Mouse (Mus musculus) heart, adult 9 months (tissue): ENCODE data around the gene Zfp553.
"Not testable (repeated sequence)": the region's sequence is repeated elsewhere in the genome, so short reads cannot be mapped to it uniquely, and the experiment has no call there.

Source experiments
- DNase-seq, 2 experiments: peaks; one replicate each; pipeline ENCODE4 v3.0.0; 2022; ENCODE audit warnings: low spot score in 2 of 2

Gene Zfp553

DNA sequence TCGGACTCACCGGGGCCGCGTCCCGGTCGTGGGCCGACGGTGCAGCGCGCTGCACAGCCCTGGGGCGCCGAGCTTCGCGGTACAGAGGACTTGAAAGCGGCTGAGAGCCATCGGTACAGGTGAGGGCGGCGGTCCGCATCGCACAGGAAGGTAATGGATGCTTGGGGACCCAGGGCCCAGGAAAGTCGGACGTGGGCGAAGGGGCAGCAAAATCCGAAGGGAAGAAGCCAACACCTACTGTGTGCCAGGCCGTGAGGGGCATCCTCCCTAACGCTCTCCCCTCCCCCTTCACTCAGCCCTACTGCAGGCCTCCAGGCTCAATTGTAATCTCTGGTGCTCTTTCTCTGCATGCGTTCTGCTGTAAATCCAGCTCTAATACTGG, 498 bp downstream of the Zfp553 start:
- no peak for DNase-seq

DNA sequence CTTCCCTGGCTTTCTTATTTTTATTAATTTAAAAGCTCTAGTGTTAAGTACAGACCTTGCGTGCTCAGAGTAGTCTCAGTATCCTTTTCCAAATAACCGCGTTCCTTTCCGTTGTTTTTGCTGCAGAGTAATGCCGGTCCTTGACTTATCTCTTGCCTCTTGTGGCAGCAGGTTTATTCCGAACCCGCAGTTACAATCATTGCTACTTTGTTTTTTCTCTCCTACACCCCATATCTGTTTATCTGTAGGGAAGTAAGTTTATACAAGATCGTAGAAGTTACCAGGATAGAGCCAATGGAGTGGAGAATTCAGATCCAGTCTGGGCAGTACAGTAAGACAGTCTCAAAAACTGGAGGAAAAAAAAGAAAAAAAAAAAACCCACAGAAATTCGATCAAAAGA, 904 bp downstream of the Zfp553 start:
- DNase-seq: no peak

DNA sequence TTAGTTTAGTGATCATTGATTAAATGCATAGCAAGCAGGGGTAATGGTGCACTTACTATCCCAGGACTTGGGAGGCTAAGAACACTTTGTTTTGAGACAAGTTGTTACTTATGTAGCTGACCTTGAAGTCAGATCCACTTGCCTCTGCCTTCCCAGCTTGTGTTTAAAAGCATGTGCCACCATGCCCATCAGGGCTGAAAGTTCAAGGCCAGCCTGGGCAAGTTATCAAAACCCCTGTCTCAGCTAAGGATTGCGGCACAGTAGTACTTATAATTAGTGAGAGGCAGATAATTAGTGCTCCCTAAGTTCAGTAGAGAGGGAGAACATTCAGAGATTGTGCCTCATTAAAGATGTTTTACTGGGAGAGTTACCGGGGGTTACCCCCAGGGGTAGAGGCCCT, 1.9 kb downstream of the Zfp553 start:
- DNase-seq: no peak

DNA sequence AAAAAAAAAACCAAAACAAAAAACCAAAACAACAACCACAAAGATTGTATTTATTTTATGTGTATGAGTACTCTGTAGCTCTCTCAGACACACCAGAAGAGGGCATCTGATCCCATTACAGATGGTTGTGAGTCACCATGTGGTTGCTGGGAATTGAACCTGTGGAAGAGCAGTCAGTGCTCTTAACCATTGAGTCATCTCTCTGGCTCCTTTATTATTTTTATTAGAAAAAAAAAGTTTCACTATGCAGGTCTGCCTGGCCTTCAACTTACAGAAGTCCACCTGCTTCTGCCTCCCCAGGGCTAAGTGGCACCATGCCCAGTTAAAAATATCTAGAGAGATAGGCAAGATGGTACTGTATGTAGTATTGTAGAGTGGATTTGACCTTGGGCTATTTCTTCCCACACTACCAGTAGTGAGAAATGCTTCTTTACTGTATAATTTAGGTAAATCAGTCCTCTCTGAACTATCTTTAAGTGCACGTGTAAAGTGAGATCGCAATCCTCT, 10.6 kb downstream of the Zfp553 start:
- no peak for DNase-seq

DNA sequence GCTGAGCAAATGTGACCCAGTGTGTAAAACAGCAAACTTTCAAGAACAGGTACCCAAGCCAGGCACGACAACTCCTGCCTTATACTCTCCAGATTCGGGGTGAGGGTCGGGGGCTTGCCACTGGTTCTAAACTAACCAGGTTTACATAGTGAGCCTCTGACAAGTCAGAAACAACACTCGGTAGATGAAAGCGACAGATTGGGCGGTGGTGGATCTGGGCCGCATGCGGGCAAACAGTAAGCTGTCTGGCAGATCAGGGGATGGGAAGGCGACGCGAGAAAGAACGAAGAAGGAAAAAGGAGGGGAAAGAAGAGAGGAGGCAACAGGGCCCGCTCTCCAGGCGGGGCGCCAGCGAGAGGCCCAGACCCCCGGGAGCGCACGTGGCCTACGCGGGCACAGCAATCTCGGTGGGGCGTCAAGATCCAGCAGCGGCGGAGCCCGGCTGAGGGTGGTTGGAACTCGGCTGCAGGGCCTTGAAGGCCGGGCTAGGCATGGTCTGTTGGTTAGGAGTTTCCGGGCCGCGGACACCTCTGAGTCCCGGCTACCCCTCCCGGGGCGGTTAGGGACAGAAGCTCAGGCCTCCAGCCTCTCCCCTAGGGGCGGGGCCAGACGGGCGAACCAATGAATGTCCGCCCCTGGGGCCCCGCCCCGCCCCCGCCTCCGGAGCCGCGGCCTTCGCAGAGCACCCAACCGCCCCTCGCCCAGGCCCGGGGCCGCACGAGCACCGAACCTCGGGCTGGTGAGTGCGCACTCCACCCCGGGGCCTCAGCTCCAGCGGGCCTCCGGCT, 11.2 kb downstream of the Zfp553 start, which contains the start of gene Zfp771:
Gene Zfp771 (plus strand): TSS at position 405 of the 788 bp plus-strand sequence.
- DNase-seq: peak; percentile 92 to 95

DNA sequence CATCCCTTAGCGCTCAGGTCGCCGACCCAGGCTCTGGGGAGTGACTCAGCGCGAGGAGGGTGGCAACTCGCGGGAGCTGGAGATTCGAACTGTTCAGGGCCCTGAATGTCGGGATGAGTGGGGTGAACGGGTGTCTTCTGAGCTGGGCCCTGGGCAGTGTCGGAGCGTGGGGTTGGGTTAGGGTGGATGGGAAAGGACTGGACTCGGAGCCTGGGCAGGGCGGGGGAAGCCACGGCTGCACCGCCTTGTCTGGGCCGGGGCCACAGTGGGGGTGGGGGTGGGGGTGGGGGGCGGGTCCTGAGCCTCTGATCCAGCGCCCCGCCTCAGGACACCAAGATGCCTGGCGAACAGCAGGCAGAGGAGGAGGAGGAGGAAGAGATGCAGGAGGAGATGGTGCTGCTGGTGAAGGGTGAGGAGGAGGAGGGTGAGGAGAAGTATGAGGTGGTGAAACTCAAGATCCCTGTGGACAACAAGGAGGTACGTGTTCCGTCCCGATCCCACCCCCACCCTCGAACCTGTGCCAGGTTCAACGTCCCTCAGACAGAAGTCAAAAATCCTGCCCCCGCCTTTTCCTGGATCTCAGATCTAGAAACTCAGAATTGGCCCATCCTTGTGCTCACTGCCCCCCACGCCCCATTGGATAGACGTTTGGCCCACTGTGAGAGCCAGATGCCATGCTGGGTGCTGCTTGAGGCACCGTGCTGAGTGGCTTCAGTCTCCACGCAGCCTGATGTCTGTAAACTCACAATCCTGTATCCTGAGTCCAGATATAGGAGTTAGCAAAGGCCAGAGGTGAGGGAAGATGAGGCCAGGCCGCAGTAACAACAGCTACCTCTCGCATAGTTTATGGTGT, 12.0 kb downstream of the Zfp553 start:
- no peak for DNase-seq

DNA sequence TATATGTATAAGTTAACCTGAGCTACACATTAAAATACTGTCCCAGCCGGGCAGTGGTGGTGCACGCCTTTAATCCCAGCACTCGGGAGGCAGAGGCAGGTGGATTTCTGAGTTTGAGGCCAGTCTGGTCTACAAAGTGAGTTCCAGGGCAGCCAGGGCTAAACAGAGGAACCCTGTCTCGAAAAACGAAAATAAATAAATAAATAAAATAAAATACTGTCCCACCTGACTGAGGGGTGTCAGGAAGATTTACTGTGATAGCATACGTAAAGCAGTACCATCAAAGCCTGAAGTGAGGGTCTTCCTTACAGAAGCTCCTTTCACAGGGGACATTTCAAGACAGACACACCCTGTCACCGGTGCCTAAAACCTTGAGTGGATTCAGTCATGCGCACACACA, 17.6 kb downstream of the Zfp553 start:
- not testable (repeated sequence) for DNase-seq

DNA sequence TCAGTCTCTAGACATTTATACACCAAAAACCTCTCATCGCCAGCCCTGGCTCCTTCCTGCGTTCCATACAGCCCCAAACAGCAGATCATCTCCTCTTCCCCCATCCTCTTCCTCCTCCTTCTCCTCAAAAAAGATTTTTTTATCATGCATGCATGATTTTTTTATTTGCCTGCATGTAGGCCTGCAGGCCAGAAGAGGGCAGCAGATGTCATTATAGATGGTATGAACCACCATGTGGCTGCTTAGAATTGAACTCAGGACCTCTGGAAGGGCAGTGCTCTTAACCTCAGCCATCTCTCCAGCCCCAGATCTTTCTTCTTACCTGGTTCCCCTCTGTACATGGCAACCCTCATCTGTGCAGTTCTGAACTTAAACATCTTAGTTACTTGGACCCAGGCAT, 19.6 kb downstream of the Zfp553 start:
- DNase-seq: no peak

DNA sequence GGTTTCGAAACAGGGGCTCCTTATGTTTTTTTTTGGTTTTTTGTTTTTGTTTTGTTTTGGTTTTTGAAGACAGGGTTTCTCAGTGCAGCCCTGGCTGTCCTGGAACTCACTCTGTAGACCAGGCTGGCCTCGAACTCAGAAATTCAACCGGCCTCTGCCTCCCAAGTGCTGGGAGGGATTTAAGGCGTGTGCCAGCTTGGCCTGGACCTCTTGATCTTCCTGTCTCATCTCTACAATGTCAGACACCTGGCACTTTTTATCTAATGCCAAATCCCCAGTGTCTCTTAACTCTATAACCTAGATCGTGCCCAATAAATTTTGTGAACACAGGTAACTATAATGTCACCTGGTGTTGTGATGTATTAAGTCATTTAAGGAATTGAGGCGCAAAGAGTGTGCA, 20.5 kb downstream of the Zfp553 start:
- no peak for DNase-seq

DNA sequence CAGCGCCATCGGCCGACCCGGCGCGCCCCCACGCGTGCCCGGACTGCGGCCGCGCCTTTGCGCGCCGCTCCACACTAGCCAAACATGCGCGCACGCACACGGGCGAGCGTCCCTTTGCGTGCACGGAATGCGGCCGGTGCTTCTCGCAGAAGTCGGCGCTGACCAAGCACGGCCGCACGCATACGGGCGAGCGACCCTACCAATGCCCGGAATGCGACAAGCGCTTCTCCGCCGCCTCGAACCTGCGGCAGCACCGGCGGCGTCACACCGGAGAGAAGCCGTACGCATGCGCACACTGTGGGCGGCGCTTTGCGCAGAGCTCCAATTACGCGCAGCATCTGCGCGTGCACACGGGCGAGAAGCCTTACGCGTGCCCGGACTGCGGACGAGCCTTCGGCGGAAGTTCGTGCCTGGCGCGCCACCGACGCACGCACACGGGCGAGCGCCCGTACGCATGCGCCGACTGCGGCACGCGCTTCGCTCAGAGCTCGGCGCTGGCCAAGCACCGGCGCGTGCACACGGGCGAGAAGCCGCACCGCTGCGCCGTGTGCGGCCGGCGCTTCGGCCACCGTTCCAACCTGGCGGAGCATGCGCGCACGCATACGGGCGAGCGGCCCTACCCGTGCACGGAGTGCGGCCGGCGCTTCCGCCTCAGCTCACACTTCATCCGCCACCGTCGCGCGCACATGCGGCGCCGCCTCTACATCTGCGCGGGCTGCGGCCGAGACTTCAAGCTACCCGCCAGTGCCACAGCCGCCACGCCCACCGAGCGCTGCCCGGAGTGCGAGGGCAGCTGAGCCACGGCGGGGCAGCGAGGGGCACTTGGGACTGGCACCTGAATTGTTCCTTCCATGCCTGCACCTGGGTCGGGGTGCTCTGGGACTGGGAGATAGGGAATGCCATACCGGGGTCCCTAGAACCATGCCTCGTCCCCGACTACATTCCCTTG, 21.2 kb downstream of the Zfp553 start:
- peak; percentile 93 to 94 for DNase-seq

DNA sequence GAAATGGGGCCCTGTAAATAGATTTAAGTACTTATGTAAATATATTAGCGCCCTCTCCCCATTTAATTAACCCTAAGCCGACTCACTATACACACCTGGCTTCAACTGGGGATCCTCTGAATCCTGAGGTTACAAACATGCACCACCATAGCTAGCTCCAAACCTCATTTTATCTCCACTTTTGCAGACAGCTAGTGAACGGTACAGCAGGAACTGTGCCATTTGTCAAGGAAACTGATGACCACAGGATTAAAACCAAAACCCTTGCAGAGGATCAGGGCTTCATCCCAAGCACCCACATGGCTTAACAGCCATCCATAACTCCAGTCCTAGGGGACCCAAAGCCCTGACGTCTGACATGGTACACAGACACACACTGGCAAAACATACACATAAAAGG, 22.1 kb downstream of the Zfp553 start:
- no peak for DNase-seq

DNA sequence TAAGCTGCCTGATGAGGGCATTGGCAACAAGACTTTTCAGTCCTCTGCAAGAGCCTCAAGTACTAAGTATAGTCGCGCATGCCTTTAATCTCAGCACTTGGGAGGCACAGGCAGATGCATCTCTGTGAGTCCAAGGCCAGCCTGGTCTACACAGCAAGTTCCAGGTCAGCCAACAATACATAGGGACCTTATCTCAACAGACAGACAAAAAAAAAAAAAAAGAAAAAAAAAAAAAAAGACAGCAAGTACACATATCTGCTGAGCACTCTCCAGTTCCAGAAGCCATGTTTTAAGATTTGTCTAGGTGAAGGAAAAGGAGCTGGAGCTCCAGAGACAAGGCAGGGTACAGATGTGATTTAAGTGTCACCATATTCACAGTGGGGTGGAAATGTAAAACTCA, 23.1 kb downstream of the Zfp553 start:
- DNase-seq: no peak

DNA sequence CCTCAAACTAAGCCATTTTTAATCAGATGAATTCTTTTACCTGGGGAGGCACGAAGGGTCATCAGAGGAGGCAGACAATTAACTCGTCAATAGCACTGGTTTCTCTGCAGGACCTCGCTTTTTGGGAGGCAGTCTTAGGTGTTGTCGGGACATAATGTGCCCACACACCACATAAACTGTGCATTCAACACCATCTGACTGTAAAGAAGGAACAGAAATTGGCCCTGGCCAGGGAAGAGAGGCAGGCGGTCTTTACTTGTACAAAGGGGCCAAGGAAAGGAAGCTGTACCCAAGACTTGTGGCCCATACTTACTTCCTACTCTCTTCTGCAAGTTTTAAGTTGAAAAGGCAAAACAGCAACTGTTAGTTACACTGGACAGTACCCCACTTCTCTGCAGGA, 23.7 kb downstream of the Zfp553 start:
- no peak for DNase-seq

DNA sequence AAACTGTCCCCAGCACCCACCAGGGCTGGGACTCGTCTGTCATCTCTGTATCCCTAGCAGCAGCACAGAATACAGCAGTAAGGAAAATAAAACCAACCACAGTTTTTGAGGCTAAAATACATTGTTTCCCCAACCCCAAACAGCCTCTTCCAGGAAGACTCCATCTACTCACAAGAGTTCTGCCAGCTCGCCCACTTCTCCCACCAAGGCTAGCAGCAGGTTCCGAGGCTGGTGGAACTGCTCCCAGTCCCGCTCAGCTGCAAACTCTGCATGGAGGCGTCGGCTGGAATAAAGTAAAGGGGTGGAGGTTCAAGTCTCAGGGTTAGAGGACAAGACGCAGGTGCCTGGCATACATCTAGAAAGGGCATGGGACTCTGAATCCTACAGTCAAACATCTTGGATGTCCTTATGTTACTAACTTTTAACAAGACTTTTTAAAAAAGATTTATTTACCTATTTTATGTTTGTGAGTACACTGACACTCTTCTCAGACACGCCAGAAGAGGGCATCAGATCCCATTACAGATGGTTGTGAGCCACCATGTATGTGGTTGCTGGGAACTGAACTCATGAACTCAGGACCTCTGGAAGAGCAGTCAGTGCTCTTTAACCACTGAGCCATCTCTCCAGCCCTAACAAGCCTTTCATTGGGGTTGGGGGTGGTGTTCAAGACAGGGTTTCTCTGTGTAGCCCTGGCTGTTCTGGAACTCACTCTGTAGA, 26.5 kb downstream of the Zfp553 start:
- DNase-seq: no peak

DNA sequence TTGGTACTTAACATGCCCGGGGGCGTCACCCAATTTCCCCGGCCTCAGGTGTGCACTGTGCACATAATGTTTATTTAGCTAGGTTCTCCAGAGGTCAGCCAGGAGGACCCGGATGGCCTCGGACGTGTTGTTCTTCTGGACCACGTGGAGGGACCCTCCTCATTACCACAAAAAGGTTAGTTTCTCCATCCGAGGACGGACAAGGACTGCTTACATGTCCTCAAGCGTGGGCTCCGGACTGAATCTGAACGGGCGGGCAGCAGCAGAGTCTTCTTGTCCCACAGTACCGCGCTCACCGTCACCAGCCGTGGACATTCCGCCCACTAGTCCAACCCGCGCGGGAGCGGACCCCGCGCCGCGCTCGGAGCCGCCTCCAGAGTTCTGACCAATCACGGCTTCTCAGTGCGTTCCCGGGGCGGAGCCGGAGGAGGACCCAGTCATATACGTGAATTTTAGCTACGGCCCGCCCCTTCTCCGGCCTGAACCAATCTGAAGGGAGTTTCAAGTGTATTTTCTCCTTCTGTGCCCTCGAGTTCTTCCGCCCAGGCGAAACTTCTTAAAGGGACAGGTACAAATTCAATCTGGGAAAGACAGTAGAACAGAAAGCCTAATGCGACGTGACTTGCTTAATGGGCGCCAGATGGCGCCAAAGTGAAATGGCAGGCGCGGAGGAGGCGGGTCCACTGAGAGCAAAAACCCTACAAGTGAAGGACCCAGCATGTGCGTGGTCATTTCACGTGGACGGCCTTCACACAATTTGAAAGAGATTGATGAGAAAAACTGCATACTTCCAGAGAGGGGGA, 27.6 kb downstream of the Zfp553 start, which contains the start of gene Dctpp1:
Gene Dctpp1 (minus strand): TSS at position 401 of the 803 bp plus-strand sequence.
- DNase-seq: peak; percentile 99

DNA sequence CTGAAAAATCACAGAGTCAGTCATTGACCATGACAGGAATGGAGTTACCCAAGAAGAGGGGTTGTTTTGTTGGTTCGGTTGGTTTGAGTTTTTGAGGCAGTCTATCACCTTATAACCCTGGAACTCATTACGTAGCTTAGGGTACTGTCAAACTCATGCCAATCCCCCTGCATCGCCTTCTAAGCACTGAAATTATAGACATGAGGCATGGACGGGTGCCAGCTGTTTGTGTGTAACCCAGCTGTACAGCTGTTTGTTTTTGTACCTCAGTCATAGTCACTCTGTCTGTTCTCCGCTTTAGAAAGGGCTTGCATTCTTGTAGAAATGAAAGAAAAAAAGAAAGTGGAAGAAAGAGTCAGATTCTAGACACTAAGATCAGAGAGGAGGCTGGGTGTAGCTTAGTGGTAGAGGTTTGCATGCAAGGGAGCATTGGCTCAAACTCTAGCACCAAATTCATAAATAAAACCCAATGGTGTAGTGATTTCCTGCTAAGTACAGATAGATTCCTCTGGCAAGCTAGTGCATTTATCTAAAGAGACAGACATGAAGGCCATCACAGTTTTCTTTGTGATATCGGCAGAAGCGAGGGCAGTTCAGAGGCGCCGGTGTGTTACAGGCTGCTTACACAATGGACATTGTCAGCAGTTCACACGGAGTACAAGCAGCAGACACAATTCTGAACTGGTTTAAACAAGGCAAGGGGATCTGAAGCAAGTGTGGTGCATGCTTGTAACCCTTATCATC, 29.5 kb downstream of the Zfp553 start:
- no peak for DNase-seq

DNA sequence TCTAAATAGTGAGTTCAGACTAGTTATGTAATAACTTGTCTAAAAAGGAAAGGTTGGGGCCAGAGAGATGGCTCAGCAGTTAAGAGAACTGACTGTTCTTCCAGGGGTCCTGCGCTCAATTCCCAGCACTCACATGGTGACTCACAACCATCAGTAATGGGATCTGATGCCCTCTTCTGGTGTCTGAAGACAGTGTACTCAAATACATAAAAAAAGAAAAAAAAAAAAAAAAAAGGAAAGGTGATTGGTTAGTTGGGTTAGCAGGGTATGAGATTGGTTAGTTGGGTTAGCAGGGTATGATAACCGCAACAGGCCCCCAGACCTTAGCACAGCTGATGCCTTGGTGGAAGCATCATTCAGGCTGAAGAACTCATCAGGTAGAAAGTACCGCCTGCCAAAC, 30.7 kb downstream of the Zfp553 start:
- no peak for DNase-seq

DNA sequence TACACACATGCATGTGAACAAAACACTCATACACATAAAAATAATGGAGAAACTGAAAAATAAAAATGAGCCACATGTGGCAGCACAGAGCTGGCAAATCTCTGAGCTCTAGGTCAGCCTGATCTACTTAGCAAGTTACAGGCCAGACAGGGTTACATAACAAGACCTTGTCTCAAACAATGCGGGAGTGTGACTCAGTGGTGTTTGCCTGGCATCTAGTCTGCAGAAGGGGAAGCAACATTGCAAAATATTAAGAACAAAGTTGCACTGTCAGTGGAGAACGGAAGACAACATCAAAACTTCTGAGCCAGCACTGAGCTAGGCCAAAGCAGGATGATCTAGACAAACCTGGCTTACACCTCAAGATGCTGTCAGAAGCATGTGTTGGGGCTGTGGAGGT, 37.4 kb downstream of the Zfp553 start:
- no peak for DNase-seq

DNA sequence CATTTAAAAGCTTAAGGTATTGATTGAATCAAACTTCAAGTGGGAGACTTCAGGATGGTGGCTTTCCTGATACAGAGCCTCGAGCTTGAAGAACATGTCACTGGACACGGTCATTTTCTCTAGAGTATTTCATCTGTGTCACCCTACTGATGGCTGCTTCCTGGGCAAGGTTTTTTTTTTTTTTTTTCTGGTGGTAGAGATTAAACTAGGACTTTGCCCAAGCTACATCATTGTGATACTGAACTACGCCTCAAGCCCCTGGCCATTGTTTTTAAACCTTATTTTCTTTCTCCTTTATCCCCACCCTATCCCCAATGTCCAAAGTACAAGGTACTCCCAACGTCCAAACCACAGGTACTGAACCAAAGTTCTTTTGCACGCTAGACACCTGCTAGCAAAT, 37.8 kb downstream of the Zfp553 start:
- no peak for DNase-seq
